Mouse (Mus musculus) layer of hippocampus, postnatal 10 days (tissue): ENCODE results near the gene Cblb. TPM values are rescaled to one million over a fixed set of nuclear protein-coding genes. Genes with fewer than 3 reads are reported as not detected.

ENCODE experiments used
- DNase-seq, 2 experiments: peaks; one replicate each; pipeline ENCODE4 v3.0.0; 2021; ENCODE audit warnings: low spot score in 2 of 2
- total RNA-seq, 2 experiments: library from RNA; stranded (reverse); gene quantifications; 2 replicates each; pipeline ENCODE4 v1.2.3; 2021

Gene Cblb
- total RNA-seq, 2 experiments from 2014 or later: 28.0 to 31.3 TPM

- DNase-seq: no peak
Measured at GRCm38 (mm10) chr16:52186731-52187130, 155.7 kb downstream of the Cblb start.

DNA sequence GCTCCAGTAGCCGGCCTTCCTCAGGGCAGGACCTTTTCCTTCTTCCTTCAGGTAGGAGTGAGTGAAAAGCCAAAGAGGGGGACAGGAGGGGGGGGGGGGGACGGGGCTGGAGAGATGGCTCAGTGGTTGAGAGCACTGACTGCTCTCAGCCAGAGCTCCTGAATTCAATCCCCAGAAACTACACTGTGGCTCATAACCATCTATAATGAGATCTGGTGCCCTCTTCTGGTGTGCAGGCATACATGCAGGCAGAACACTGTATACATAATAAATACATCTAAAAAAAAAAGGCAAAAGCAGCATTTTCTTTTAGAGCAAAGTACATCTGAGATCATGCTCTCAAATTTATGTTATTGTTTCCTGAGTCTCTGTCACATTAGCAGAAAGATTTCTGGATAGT is 158.1 kb downstream of the Cblb start:
- no peak for DNase-seq

GRCm38 (mm10) chr16:52190714-52191113 is 159.7 kb downstream of the Cblb start:
- no peak for DNase-seq

- no peak for DNase-seq
Measured at GRCm38 (mm10) chr16:52194040-52194439, 163.0 kb downstream of the Cblb start.

- DNase-seq: no peak
Measured at GRCm38 (mm10) chr16:52194866-52195265, 163.8 kb downstream of the Cblb start.

GRCm38 (mm10) chr16:52200107-52200506 is 169.1 kb downstream of the Cblb start:
- no peak for DNase-seq

- DNase-seq: no peak
Measured at GRCm38 (mm10) chr16:52210844-52211606, 180.0 kb downstream of the Cblb start.

DNA sequence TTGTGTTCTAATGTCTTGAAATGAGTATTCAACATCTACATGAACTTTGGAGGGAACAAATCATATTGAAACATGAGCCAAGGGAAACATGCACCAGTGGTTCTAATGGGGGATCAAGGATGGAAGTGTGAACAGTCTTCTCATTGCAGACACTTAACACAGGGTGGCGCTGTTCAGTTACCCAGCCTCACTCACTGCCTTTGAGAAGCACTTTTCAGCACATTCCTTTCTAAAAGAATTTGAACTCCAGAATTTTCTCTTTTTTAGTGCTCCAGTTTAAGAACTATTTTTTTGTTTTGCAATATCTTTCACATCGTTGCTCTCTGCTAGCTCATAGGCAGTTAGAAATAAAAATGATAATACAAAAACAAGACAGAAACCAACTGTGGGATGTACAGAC is 188.0 kb downstream of the Cblb start:
- DNase-seq: peak; percentile 25 to 52

DNA sequence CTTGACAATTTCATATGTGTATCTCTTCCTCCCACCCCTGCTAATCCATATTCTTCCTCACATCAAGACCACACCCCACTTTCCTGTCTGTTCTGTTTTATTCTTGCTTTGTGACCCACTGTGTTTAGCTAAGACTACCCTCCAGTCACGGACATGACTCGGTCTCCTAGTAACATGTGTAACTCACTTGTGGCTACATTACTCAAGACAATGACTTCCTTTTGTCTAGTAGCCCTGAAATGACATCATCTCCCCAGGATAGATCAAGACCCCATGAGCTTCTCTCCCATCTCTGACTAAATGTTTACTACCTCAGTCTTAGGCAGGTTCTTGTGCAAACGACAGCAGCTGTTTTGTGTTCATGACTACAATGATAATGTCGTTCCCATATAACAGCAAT is 191.9 kb downstream of the Cblb start:
- DNase-seq: no peak

GRCm38 (mm10) chr16:52229446-52229845 is 198.4 kb downstream of the Cblb start:
- DNase-seq: no peak

DNA sequence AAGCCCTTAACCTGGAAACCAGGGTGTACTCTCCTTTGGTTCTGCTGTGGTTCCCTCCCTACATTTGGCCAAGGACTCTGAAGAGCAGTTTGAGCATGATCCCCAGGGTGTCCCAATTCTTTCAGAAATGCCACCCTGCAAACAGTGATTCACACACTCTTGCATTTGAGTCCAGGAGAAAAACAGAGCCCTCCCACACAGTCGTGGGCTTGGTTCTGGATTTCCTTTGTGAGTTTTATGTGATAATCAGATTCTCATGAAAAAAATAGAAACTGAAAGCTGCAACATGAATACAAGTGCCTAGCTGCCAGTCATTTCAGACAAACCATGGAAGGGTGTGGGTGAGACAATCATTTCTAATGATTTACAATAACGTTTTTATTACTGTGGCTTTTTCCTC is 198.9 kb downstream of the Cblb start:
- DNase-seq: no peak

DNA sequence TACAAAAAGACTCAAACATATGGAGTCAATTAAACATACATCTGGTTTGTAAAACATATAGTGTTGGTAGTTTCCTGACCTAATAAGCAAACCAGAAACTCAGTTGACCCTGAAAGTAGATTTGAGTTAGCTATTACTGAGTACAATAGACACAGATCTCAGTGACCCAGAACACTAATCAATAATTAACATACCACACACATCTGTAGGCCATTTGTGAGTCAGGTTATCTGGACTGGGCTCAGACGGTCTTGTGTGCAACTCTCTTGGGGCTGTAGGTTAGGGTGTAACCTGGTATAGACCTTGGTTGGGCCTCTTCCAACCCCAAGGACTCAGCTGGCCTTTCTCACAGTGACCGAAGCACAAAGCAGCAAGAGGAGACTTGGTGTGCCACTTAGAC is 211.1 kb downstream of the Cblb start:
- no peak for DNase-seq

GRCm38 (mm10) chr16:52243421-52243973 is 212.5 kb downstream of the Cblb start:
- DNase-seq: no peak

- no peak for DNase-seq
Measured at GRCm38 (mm10) chr16:52250196-52250595, 219.2 kb downstream of the Cblb start.

- DNase-seq: no peak
Measured at GRCm38 (mm10) chr16:52250935-52251334, 219.9 kb downstream of the Cblb start.
